27 mouse cellular contexts compared by ENCODE assay signal in genomic region chr4:83220761-83221557, GRCm38 (mm10).
"Had no signal": no experiment of that assay in that cellular context is flagged by ENCODE, and none has a peak within 500 bp of the region (broad histone marks: within the 10 kb centered on the region; RNA-seq: fewer than 3 reads in every experiment).

No protein-coding gene starts in this region.

- H3K27me3 ChIP-seq: heart, embryonic 13.5 days; heart, embryonic 15.5 days; hindbrain, embryonic 12.5 days; kidney, embryonic 15.5 days; limb, embryonic 12.5 days; liver, embryonic 12.5 days had no signal

- H3K4me2 ChIP-seq: heart, embryonic 11.5 days; heart, embryonic 13.5 days; heart, embryonic 15.5 days; hindbrain, embryonic 12.5 days; hindbrain, embryonic 14.5 days; kidney, embryonic 15.5 days; limb, embryonic 12.5 days; liver, embryonic 12.5 days had no signal

- H3K27ac ChIP-seq: gastrocnemius, adult 2 months; heart, adult 2 months; heart, embryonic 13.5 days; heart, embryonic 15.5 days; hindbrain, embryonic 10.5 days; hindbrain, embryonic 12.5 days; hindbrain, embryonic 14.5 days; kidney, embryonic 15.5 days; kidney, postnatal 0 days; layer of hippocampus, adult 2 months; limb, embryonic 10.5 days; limb, embryonic 12.5 days; liver, embryonic 12.5 days; liver, embryonic 14.5 days had no signal

- ATAC-seq: hindbrain, embryonic 16.5 days; intestine, embryonic 16.5 days; liver, embryonic 12.5 days had no signal

- H3K4me1 ChIP-seq: heart, embryonic 15.5 days; hindbrain, embryonic 12.5 days; liver, embryonic 12.5 days had no signal

- H3K4me3 ChIP-seq: gastrocnemius, adult 2 months; heart, adult 2 months; heart, embryonic 13.5 days; heart, embryonic 15.5 days; hindbrain, embryonic 10.5 days; hindbrain, embryonic 12.5 days; kidney, embryonic 15.5 days; layer of hippocampus, adult 2 months; left cerebral cortex, adult 2 months; limb, embryonic 10.5 days; limb, embryonic 12.5 days; liver, embryonic 12.5 days had no signal

- DNase-seq: gastrocnemius, adult 2 months; gastrocnemius, postnatal 10 days; gastrocnemius, postnatal 25 days; heart, adult 2 months; heart, postnatal 4 days; kidney, adult 11 months; kidney, adult 2 months; kidney, adult 9 months; kidney, postnatal 14 days; kidney, postnatal 36 days; liver had no signal

- H3K9ac ChIP-seq: heart, embryonic 13.5 days; heart, embryonic 15.5 days; hindbrain, embryonic 12.5 days; hindbrain, embryonic 14.5 days; kidney, embryonic 15.5 days; limb, embryonic 12.5 days; liver, embryonic 12.5 days; liver, embryonic 14.5 days had no signal

- H3K36me3 ChIP-seq: heart, embryonic 13.5 days; heart, embryonic 15.5 days; hindbrain, embryonic 10.5 days; hindbrain, embryonic 12.5 days; kidney, embryonic 15.5 days; limb, embryonic 10.5 days; limb, embryonic 12.5 days; liver, embryonic 12.5 days had no signal

- H3K9me3 ChIP-seq: heart, embryonic 13.5 days; heart, embryonic 15.5 days; hindbrain, embryonic 10.5 days; hindbrain, embryonic 12.5 days; kidney, embryonic 15.5 days; limb, embryonic 10.5 days; limb, embryonic 12.5 days; liver, embryonic 12.5 days had no signal
